Mouse (Mus musculus): ENCODE measurements at regions not wholly inside any gene's neighbourhood (a gene's known extent, or its start where the extent isn't known, plus 50 kb on each side); places are given as distances from the start of the nearest gene placed in this dataset.

DNA sequence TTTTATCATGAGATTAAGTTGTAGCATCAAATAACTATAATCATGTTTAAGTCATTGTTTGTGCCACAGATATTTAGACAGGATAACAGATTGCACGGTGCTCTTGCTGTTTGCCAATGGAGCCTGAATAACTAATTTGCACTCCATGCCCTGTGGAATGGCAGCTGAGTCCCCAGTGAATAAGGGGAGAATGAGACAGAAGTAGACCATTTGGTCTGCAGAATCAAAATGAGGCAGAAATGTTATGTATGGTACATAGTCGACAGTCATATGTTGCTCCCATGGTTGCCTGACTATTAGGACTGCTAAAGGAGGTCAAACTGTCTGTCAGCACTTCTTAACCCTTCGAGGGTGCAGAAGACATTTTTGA is 152.9 kb upstream of the Prr30 start:
- ATAC-seq (ENCODE audit: low FRiP score, low TSS enrichment): 0 out of 2 replicates have a peak, but pooled peaks have one; percentile 69
- H3K36me3 ChIP-seq (ENCODE audit: control insufficient read depth, insufficient read depth, low read length): no peaks in the 10 kb centered on the region
- no peak overlapping the region for H3K4me3 ChIP-seq (replicated peaks; ENCODE audit: low read depth, low read length)
- H3K4me2 ChIP-seq (ENCODE audit: low read length): peak overlapping the region; percentile 3; the same call in 1 of the 2 replicates
- peak overlapping the region; percentile 80 for H3K27ac ChIP-seq (replicated peaks; ENCODE audit: low read depth, low read length)
- no peaks in the 10 kb centered on the region for H3K9me3 ChIP-seq (ENCODE audit: control insufficient read depth, low read length)
- peaks cover 21% of the 10 kb centered on the region for H3K4me1 ChIP-seq (ENCODE audit: control insufficient read depth, insufficient read depth, low read length)
- no peaks in the 10 kb centered on the region for H3K27me3 ChIP-seq (ENCODE audit: control insufficient read depth, insufficient read depth, low read length)
- DNase-seq: peak; percentile 55
- no peak overlapping the region for H3K9ac ChIP-seq (replicated peaks; ENCODE audit: low read length)
- 13% methylated on average over 3 of the region's 3 CpGs for WGBS

DNA sequence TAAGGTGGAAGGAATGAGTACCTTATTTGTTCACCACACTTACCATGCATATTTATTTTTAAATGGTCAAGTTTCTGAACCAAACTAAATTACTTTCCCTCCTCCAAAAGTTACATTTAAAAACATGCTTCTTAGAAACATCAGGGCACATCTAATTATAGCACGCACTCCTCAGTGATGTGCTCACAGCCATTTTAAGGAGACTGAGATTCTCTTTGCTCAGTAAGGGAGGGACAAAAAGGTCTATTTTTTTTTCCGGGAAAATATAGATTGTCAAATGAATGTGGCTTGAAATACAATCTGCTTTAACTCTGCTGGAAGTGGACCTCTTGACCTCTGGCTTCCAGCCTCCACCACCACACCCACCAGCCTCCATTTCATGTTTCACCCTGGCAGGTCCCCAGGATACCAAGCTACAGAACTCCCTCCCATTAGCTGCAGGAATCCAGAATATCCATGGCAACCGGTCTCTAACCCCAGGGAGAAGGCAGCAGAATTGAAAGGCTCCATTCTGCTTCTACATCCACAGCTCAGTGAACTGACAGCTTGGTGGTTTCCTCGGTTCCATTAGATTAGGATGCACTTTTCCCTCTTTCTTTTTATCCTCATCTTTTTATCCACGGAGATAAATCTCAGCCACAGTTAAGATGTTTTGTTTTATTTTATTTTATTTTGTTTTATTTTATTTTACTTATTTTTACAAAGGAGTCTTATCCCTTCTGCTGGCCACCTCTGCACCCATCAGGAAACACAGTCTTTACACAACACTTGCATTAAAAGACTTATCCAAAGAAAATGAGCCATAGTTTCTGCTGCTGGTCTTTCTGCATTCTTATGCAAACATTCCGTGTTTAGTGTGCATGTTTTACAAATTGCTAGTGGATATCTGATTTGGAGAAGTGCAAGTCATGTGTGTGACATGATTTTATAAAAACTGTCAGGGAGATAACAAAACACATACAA is 152.2 kb upstream of the Prr30 start:
- DNase-seq (peak; percentile 87), ATAC-seq (ENCODE audit: low FRiP score, low TSS enrichment) (peak; percentile 89)
- Histone ChIP-seq H3K27me3 (ENCODE audit: control insufficient read depth, insufficient read depth, low read length) (no peaks in the 10 kb centered on the region), H3K36me3 (ENCODE audit: control insufficient read depth, insufficient read depth, low read length) (no peaks in the 10 kb centered on the region), H3K9ac (replicated peaks; ENCODE audit: low read length) (no peak overlapping the region), H3K27ac (replicated peaks; ENCODE audit: low read depth, low read length) (peak overlapping the region; percentile 80), H3K4me2 (ENCODE audit: low read length) (peak overlapping the region; percentile 3), H3K4me1 (ENCODE audit: control insufficient read depth, insufficient read depth, low read length) (peaks cover 21% of the 10 kb centered on the region), H3K4me3 (replicated peaks; ENCODE audit: low read depth, low read length) (no peak overlapping the region), H3K9me3 (ENCODE audit: control insufficient read depth, low read length) (no peaks in the 10 kb centered on the region)
- 2% methylated on average over 6 of the region's 6 CpGs for WGBS

DNA sequence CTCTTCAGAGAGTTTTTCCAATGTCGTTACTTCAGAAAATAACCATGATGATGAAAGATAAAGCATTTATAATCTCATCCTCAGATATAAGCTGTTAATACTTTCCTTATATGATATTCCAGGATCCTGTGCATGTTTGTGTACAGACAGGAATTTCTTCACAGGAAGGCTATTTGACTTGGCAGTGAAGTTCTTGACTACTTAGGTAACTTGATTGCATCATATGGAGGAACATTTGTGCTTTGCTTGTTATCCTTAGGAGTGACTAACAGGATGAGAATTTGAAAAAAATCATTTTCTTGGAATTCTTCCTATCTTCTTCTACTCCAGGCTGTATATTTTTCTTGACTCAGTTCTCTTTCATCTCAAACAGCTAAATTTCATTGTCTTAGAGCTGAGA is 140.2 kb upstream of the Prr30 start:
- Histone ChIP-seq H3K9ac (replicated peaks; ENCODE audit: low read length) (no peak overlapping the region), H3K27me3 (ENCODE audit: control insufficient read depth, insufficient read depth, low read length) (no peaks in the 10 kb centered on the region), H3K9me3 (ENCODE audit: control insufficient read depth, low read length) (no peaks in the 10 kb centered on the region), H3K27ac (replicated peaks; ENCODE audit: low read depth, low read length) (no peak overlapping the region), H3K36me3 (ENCODE audit: control insufficient read depth, insufficient read depth, low read length) (no peaks in the 10 kb centered on the region), H3K4me3 (replicated peaks; ENCODE audit: low read depth, low read length) (no peak overlapping the region), H3K4me1 (ENCODE audit: control insufficient read depth, insufficient read depth, low read length) (no peaks in the 10 kb centered on the region), H3K4me2 (ENCODE audit: low read length) (no peak overlapping the region)
- ATAC-seq (ENCODE audit: low FRiP score, low TSS enrichment) (no peak), DNase-seq (no peak)
- WGBS: 98% methylated on average over 1 of the region's 1 CpGs

DNA sequence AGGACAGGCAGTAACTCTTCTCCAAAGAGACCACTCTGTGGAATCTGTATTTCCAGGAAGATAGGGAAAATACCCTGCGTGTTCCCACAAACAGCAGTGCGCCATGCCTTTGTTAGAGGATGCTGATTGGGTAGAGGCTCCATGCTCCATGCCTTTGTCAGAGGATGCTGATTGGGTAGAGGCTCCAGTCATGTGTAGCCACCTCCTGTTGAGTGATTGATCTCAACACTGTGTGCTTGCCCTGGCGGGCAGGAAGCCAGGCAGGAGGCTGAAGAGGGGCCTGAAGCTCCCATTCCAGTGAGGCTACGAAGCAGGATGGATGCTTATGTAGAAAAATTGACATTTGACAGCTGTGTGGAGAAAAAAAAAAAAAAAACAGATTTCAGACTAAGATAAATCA is 131.9 kb upstream of the Prr30 start:
- Histone ChIP-seq H3K36me3 (ENCODE audit: control insufficient read depth, insufficient read depth, low read length) (no peaks in the 10 kb centered on the region), H3K9me3 (ENCODE audit: control insufficient read depth, low read length) (no peaks in the 10 kb centered on the region), H3K4me3 (replicated peaks; ENCODE audit: low read depth, low read length) (no peak overlapping the region), H3K27me3 (ENCODE audit: control insufficient read depth, insufficient read depth, low read length) (no peaks in the 10 kb centered on the region), H3K27ac (replicated peaks; ENCODE audit: low read depth, low read length) (no peak overlapping the region), H3K4me1 (ENCODE audit: control insufficient read depth, insufficient read depth, low read length) (0 out of 2 replicates have a peak, but pooled peaks cover 3% of the 10 kb centered on the region), H3K9ac (replicated peaks; ENCODE audit: low read length) (no peak overlapping the region), H3K4me2 (ENCODE audit: low read length) (no peak overlapping the region)
- ATAC-seq (ENCODE audit: low FRiP score, low TSS enrichment) (peak; percentile 20; the same call in 1 of the 2 replicates), DNase-seq (no peak)
- WGBS: 38% methylated on average over 4 of the region's 4 CpGs

DNA sequence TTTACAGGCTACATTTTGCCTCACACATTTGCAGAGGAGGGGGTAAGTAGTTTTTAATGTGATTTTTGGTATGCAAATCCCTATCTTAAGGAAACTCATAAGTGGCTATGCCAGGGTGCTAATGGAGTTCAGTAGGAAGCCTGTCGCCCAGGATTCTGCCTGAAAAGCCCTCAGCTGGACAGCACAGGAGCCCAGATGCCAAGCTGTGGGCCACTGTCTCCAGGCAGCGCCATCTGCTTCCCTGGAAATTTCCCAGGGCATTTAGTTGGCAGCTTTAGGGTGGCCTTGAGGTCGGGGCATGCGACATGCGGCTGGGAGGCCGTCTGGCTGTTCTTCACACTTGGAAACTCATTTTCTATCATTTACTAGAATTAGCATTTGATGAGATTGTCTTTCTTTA is 127.3 kb upstream of the Prr30 start:
- Histone ChIP-seq H3K27me3 (ENCODE audit: control insufficient read depth, insufficient read depth, low read length) (no peaks in the 10 kb centered on the region), H3K27ac (replicated peaks; ENCODE audit: low read depth, low read length) (no peak overlapping the region), H3K9me3 (ENCODE audit: control insufficient read depth, low read length) (no peaks in the 10 kb centered on the region), H3K4me2 (ENCODE audit: low read length) (no peak overlapping the region), H3K4me1 (ENCODE audit: control insufficient read depth, insufficient read depth, low read length) (0 out of 2 replicates have a peak, but pooled peaks cover 3% of the 10 kb centered on the region), H3K36me3 (ENCODE audit: control insufficient read depth, insufficient read depth, low read length) (no peaks in the 10 kb centered on the region), H3K4me3 (replicated peaks; ENCODE audit: low read depth, low read length) (no peak overlapping the region), H3K9ac (replicated peaks; ENCODE audit: low read length) (no peak overlapping the region)
- WGBS: 53% methylated on average over 6 of the region's 6 CpGs
- DNase-seq (peak; percentile 63), ATAC-seq (ENCODE audit: low FRiP score, low TSS enrichment) (peak; percentile 74)

DNA sequence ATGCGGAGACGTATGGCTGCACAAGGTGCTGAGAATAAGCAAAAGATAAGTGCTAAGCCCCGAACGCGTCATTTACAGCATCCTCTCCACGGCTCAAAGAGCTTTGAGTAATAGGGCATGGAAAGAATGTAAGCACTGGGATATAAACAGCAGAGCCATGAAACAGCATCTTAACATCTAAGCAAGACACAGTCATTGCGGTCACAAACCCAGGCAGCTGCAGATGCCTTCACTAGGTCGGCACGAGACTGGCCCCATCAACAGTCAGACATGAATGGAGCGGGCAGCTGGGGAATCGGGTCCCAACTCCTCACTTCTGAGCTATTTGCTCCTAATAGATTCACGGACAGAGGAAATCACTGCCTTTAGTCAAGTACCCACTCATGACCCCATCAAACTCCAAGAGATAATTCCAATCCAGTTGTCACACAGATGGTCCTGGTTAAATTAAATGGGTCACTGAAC is 126.4 kb upstream of the Prr30 start:
- H3K4me1 ChIP-seq (ENCODE audit: control insufficient read depth, insufficient read depth, low read length): 0 out of 2 replicates have a peak, but pooled peaks cover 3% of the 10 kb centered on the region
- H3K4me2 ChIP-seq (ENCODE audit: low read length): no peak overlapping the region
- 69% methylated on average over 12 of the region's 12 CpGs for WGBS
- H3K27me3 ChIP-seq (ENCODE audit: control insufficient read depth, insufficient read depth, low read length): no peaks in the 10 kb centered on the region
- no peak overlapping the region for H3K4me3 ChIP-seq (replicated peaks; ENCODE audit: low read depth, low read length)
- no peaks in the 10 kb centered on the region for H3K9me3 ChIP-seq (ENCODE audit: control insufficient read depth, low read length)
- ATAC-seq (ENCODE audit: low FRiP score, low TSS enrichment) (no peak), DNase-seq (peak; percentile 27)
- H3K36me3 ChIP-seq (ENCODE audit: control insufficient read depth, insufficient read depth, low read length): no peaks in the 10 kb centered on the region
- H3K27ac ChIP-seq (replicated peaks; ENCODE audit: low read depth, low read length): no peak overlapping the region
- no peak overlapping the region for H3K9ac ChIP-seq (replicated peaks; ENCODE audit: low read length)

DNA sequence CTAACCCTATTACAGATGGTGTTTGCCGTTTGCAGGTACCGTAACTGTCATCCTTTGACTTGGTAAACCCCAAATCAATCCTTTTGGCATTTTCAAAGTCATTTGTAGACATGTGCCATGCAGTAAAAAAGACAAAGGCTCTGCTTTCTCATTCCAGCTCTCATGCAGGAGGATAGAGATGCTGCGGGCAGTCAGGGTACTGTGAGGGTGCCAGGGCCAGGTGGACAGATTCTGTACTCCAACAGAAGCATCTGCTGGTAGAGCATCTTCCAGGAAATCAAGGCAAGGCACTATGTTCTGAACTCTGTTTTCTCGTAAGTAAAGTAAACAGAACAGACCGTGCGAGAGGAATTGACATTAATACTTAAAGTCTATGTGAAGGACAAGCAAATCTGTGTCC is 123.2 kb upstream of the Prr30 start:
- H3K4me1 ChIP-seq (ENCODE audit: control insufficient read depth, insufficient read depth, low read length): 0 out of 2 replicates have a peak, but pooled peaks cover 3% of the 10 kb centered on the region
- H3K4me3 ChIP-seq (replicated peaks; ENCODE audit: low read depth, low read length): no peak overlapping the region
- DNase-seq (no peak), ATAC-seq (ENCODE audit: low FRiP score, low TSS enrichment) (no peak)
- H3K27ac ChIP-seq (replicated peaks; ENCODE audit: low read depth, low read length): no peak overlapping the region
- H3K9ac ChIP-seq (replicated peaks; ENCODE audit: low read length): no peak overlapping the region
- 94% methylated on average over 6 of the region's 6 CpGs for WGBS
- no peaks in the 10 kb centered on the region for H3K9me3 ChIP-seq (ENCODE audit: control insufficient read depth, low read length)
- no peaks in the 10 kb centered on the region for H3K27me3 ChIP-seq (ENCODE audit: control insufficient read depth, insufficient read depth, low read length)
- no peak overlapping the region for H3K4me2 ChIP-seq (ENCODE audit: low read length)
- H3K36me3 ChIP-seq (ENCODE audit: control insufficient read depth, insufficient read depth, low read length): no peaks in the 10 kb centered on the region

DNA sequence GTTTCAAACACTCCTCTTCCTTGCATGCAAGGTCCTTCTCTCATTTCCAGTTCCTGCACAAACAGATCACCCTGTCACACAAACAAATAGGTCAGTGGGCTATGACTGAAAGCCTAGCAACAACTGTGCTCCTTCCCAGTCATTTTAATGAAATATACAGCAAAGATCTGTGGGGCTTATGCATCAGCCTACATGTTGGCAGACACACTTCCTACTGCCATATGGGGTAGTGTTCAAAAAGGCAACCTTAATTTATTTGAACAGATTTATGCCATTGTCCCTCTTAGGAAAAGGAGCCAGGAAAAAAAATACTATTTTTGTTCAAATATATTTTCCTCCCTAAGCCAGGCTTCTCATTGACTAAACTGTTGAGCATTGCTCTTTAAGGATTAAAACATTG is 107.8 kb upstream of the Prr30 start:
- Histone ChIP-seq H3K9ac (replicated peaks; ENCODE audit: low read length) (no peak overlapping the region), H3K27ac (replicated peaks; ENCODE audit: low read depth, low read length) (no peak overlapping the region), H3K4me1 (ENCODE audit: control insufficient read depth, insufficient read depth, low read length) (no peaks in the 10 kb centered on the region), H3K4me3 (replicated peaks; ENCODE audit: low read depth, low read length) (no peak overlapping the region), H3K4me2 (ENCODE audit: low read length) (no peak overlapping the region), H3K36me3 (ENCODE audit: control insufficient read depth, insufficient read depth, low read length) (no peaks in the 10 kb centered on the region), H3K9me3 (ENCODE audit: control insufficient read depth, low read length) (no peaks in the 10 kb centered on the region), H3K27me3 (ENCODE audit: control insufficient read depth, insufficient read depth, low read length) (no peaks in the 10 kb centered on the region)
- ATAC-seq (ENCODE audit: low FRiP score, low TSS enrichment): no peak
- DNase-seq: no peak
